Mouse (Mus musculus) hindbrain, embryonic 14.5 days (tissue): ENCODE data around the gene Primpol. TPM values are rescaled to one million over a fixed set of nuclear protein-coding genes. Genes with fewer than 3 reads are reported as not detected.

Experiments used
- ATAC-seq: fragments of 200-750 bp; cut with Nextera tagmentation; 2 replicates; pipeline ENCODE4 v1.8.0; 2017; ENCODE audit warnings: moderate number of reproducible peaks, mild to moderate bottlenecking, moderate TSS enrichment, moderate library complexity; ENCODE audit not compliant: low FRiP score
- DNase-seq: peaks from one replicate; pipeline ENCODE4 v3.0.0-alpha.2; 2015; ENCODE audit warnings: low spot score
- H3K27ac ChIP-seq: fragments of 300-500 bp; sonication (generic); 2 replicates; pipeline ENCODE4 v1.5.1; 2014; ENCODE audit warnings: mild to moderate bottlenecking, moderate library complexity
- H3K27me3 ChIP-seq: fragments of 300-500 bp; sonication (generic); 2 replicates; pipeline ENCODE4 v1.6.1; 2014; ENCODE audit warnings: mild to moderate bottlenecking, low read length, mixed read lengths; ENCODE audit not compliant: control insufficient read depth, insufficient read depth
- H3K36me3 ChIP-seq: fragments of 300-500 bp; sonication (generic); replicated peaks from 2 replicates; pipeline ENCODE4 v1.6.1; 2014; ENCODE audit not compliant: control insufficient read depth, insufficient read depth
- H3K4me1 ChIP-seq: fragments of 300-500 bp; sonication (generic); replicated peaks from 2 replicates; pipeline ENCODE4 v1.6.1; 2014; ENCODE audit warnings: antibody characterized with exemption, low read length, mixed read lengths; ENCODE audit not compliant: control insufficient read depth, insufficient read depth
- H3K4me2 ChIP-seq: fragments of 300-500 bp; sonication (generic); replicated peaks from 2 replicates; pipeline ENCODE4 v1.6.1; 2014; ENCODE audit warnings: mild to moderate bottlenecking, moderate library complexity
- H3K4me3 ChIP-seq: fragments of 300-500 bp; sonication (generic); replicated peaks from 2 replicates; pipeline ENCODE4 v1.5.1; 2014; ENCODE audit warnings: mild to moderate bottlenecking, low read length
- H3K9ac ChIP-seq: fragments of 300-500 bp; sonication (generic); 2 replicates; pipeline ENCODE4 v1.6.1; 2014
- H3K9me3 ChIP-seq: fragments of 300-500 bp; sonication (generic); 2 replicates; pipeline ENCODE4 v1.6.1; 2016; ENCODE audit warnings: low read length; ENCODE audit not compliant: control insufficient read depth
- WGBS: fragments of 180-500 bp; shearing (Covaris S2); extraction: QIAGEN DNeasy Blood & Tissue Kit; methylation state at CpG from one replicate; pipeline ENCODE4 v1.1.7; 2014; 5-methylcytosine and 5-hydroxymethylcytosine counted together
- polyA plus RNA-seq: library from polyadenylated mRNA; unstranded; fragments of >200 nt; fragmentation: Nextera tagmentation; extraction: Ambion mirVana; gene quantifications from 2 replicates; pipeline ENCODE4 v1.2.1, GENCODE M21; 2014

Primpol gene
- 7.5 and 8.6 TPM in 2 replicates for polyA plus RNA-seq

- peak within 1 kb of the TSS; percentile 74 for H3K9ac ChIP-seq
- under 1% methylated on average over 51 of the region's 54 CpGs for WGBS
- peaks cover 26% of the 10 kb centered on the region for H3K4me1 ChIP-seq
Measured at GRCm38 (mm10) chr8:46616879-46617689, at the start of gene Primpol, which contains the start of gene Casp3. Primpol (minus strand) TSS chr8:46617212. Casp3 (plus strand) TSS chr8:46617291.

DNA sequence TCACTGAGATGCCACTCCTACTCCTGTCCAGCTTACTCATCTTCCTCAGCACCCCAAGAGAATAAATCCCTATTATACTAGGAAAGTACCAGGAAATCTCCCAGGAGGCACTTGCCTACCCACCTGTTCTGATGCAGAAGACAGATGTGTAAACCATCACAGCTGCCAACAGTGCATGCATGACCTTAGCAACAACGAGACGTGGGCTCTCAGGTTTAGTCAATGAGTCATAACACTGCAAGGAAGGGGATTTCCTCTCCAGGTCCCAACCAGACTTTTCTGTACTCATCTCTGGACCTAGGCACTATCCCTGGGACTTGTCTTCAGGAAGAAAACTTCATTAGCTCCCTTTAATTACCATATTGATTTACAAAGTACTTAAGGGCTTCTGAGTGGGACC, 38.9 kb upstream of the Primpol start:
- Histone ChIP-seq H3K9ac (no peak overlapping the region), H3K9me3 (no peaks in the 10 kb centered on the region), H3K27me3 (no peaks in the 10 kb centered on the region), H3K4me1 (no peaks in the 10 kb centered on the region), H3K4me3 (no peak overlapping the region), H3K4me2 (no peak overlapping the region), H3K27ac (no peak overlapping the region), H3K36me3 (no peaks in the 10 kb centered on the region)
- WGBS: 93% methylated on average over 2 of the region's 2 CpGs
- ATAC-seq (no peak), DNase-seq (no peak)

More at GRCm38 (mm10) chr8:46616879-46617689, at the start of gene Primpol, which contains the start of gene Casp3:
- Histone ChIP-seq H3K36me3 (no peaks in the 10 kb centered on the region), H3K27ac (peak within 1 kb of the TSS; percentile 93), H3K27me3 (no peaks in the 10 kb centered on the region), H3K9me3 (no peaks in the 10 kb centered on the region), H3K4me3 (peak within 1 kb of the TSS; percentile 51), H3K4me2 (peak within 1 kb of the TSS; percentile 86)
- DNase-seq: peak; percentile 95
- ATAC-seq: peak; percentile 98

- H3K4me2 ChIP-seq: no peak overlapping the region
- H3K9me3 ChIP-seq: no peaks in the 10 kb centered on the region
- no peak overlapping the region for H3K27ac ChIP-seq
- H3K27me3 ChIP-seq: no peaks in the 10 kb centered on the region
- no peak overlapping the region for H3K4me3 ChIP-seq
- no peak for DNase-seq
- H3K4me1 ChIP-seq: no peaks in the 10 kb centered on the region
- no peaks in the 10 kb centered on the region for H3K36me3 ChIP-seq
- H3K9ac ChIP-seq: no peak overlapping the region
- ATAC-seq: no peak
- WGBS: 76% methylated on average over 9 of the region's 9 CpGs
Measured at GRCm38 (mm10) chr8:46651872-46652271, 34.9 kb upstream of the Primpol start.

- ATAC-seq: no peak
- DNase-seq: no peak
- H3K9ac ChIP-seq: no peak overlapping the region
- no peak overlapping the region for H3K4me2 ChIP-seq
- WGBS: 93% methylated on average over 4 of the region's 4 CpGs
- no peaks in the 10 kb centered on the region for H3K4me1 ChIP-seq
- H3K27ac ChIP-seq: no peak overlapping the region
- H3K36me3 ChIP-seq: 0 out of 2 replicates have a peak, but pooled peaks cover 2% of the 10 kb centered on the region
- no peak overlapping the region for H3K4me3 ChIP-seq
- no peaks in the 10 kb centered on the region for H3K27me3 ChIP-seq
- no peaks in the 10 kb centered on the region for H3K9me3 ChIP-seq
Measured at GRCm38 (mm10) chr8:46648421-46648820, 31.4 kb upstream of the Primpol start.

GRCm38 (mm10) chr8:46641272-46641671, 24.3 kb upstream of the Primpol start:
- H3K36me3 ChIP-seq: peaks cover 45% of the 10 kb centered on the region
- ATAC-seq (no peak), DNase-seq (no peak)
- no peak overlapping the region for H3K27ac ChIP-seq
- H3K4me3 ChIP-seq: no peak overlapping the region
- WGBS: 86% methylated on average over 5 of the region's 5 CpGs
- H3K4me1 ChIP-seq: 0 out of 2 replicates have a peak, but pooled peaks cover 4% of the 10 kb centered on the region
- H3K27me3 ChIP-seq: no peaks in the 10 kb centered on the region
- H3K9ac ChIP-seq: no peak overlapping the region
- H3K9me3 ChIP-seq: no peaks in the 10 kb centered on the region
- no peak overlapping the region for H3K4me2 ChIP-seq

DNA sequence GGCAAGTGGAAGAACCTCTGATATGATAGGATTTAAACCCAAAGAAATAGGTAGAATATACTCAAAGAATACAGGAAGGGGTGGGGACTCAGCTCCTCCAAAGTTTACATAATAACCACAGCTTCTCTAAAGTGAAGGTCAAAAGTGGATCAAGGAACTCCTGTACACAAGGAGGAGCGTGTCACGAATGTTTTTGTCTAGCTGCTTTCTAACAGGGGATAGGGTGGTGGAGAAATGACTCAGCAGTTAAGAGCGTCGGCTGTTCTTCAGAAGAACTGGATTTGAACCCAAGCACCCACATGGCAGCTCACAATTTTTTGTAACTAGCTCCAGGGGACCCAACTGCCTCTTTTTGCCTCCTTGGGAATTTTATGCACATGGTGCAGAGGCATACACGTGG, 22.8 kb upstream of the Primpol start:
- Histone ChIP-seq H3K4me1 (0 out of 2 replicates have a peak, but pooled peaks cover 4% of the 10 kb centered on the region), H3K36me3 (peaks cover 60% of the 10 kb centered on the region), H3K9me3 (no peaks in the 10 kb centered on the region), H3K9ac (no peak overlapping the region), H3K27ac (no peak overlapping the region), H3K4me3 (no peak overlapping the region), H3K27me3 (no peaks in the 10 kb centered on the region), H3K4me2 (no peak overlapping the region)
- ATAC-seq (no peak), DNase-seq (no peak)
- WGBS: 90% methylated on average over 5 of the region's 5 CpGs

DNA sequence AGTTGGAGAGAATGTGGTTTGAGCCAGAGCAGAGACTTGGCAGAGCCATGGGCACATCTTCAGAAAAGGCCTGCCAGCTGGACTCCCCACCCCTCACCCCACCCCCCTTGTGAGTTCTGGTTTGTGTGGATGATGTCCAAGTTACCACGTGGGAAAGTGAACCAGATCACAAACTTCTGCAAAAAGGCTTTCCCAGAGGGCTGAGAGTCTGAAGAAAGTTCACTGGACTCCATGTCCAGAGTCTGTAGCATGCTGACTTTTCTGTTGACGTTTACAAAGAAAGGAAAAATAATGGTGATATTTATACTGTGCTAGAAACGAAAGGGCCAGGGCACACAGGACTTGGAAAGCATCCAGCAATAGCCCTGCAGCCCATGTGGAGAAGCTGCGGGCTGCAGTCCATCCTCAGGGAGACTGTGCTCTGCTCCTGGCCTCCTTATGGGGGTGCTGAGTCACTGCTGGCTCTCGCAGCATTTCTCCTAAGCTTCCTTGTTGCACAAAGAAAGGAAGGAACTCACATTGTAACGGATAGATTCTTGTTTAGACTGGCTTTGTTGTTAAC, 22.1 kb upstream of the Primpol start:
- Histone ChIP-seq H3K4me2 (no peak overlapping the region; the same call in 1 of the 2 replicates), H3K9ac (no peak overlapping the region), H3K27ac (no peak overlapping the region), H3K36me3 (peaks cover 67% of the 10 kb centered on the region), H3K27me3 (no peaks in the 10 kb centered on the region), H3K4me1 (0 out of 2 replicates have a peak, but pooled peaks cover 4% of the 10 kb centered on the region), H3K9me3 (no peaks in the 10 kb centered on the region), H3K4me3 (no peak overlapping the region)
- peak; percentile 56 for DNase-seq
- peak; percentile 84; the same call in 1 of the 2 replicates for ATAC-seq
- 60% methylated on average over 6 of the region's 6 CpGs for WGBS

DNA sequence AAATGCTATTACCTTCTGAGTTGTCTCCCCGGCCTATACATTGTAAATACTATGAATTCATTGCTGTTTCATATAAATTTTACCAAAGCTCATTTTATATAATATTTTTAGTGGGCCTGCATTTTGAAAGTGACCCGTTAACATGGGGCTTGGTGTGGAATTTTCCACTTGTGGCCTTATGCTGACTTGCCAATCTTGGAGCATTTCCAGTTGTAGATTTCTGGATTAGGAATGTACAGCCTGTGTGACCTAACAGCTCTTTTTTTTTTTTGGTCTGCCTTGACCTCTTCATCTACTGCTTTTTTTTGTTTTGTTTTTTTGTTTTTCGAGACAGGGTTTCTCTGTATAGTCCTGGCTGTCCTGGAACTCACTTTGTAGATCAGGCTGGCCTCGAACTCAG, 13.9 kb upstream of the Primpol start:
- 94% methylated on average over 4 of the region's 4 CpGs for WGBS
- H3K9me3 ChIP-seq: no peaks in the 10 kb centered on the region
- no peak for DNase-seq
- H3K4me3 ChIP-seq: no peak overlapping the region
- no peak overlapping the region for H3K9ac ChIP-seq
- no peaks in the 10 kb centered on the region for H3K27me3 ChIP-seq
- ATAC-seq: no peak
- H3K27ac ChIP-seq: no peak overlapping the region
- no peaks in the 10 kb centered on the region; the same call in 1 of the 2 replicates for H3K4me1 ChIP-seq
- H3K4me2 ChIP-seq: no peak overlapping the region
- peaks cover 63% of the 10 kb centered on the region for H3K36me3 ChIP-seq

DNA sequence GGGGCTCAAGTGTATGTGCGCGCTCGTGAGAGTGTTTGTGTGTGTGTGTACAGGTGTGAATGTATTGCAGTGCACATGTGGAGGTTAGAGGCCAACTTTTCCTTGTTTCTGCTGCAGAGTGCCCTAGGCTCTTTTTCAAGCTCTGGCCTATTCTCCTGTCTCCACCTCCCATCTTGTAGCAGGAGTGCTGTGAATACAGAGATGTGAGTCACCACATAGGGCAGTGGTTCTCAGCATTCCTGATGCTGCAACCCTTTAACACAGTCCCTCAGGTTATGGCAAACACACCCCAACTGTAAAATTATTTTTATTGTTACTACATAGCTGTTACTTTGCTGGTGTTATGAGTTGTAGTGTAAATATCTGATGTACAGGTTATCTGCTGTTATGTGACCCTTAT, 13.4 kb upstream of the Primpol start:
- DNase-seq: no peak
- Histone ChIP-seq H3K4me3 (no peak overlapping the region), H3K9ac (no peak overlapping the region), H3K36me3 (peaks cover 58% of the 10 kb centered on the region), H3K27me3 (no peaks in the 10 kb centered on the region), H3K4me2 (no peak overlapping the region), H3K27ac (no peak overlapping the region), H3K4me1 (no peaks in the 10 kb centered on the region; the same call in 1 of the 2 replicates), H3K9me3 (no peaks in the 10 kb centered on the region)
- 99% methylated on average over 3 of the region's 3 CpGs for WGBS
- no peak for ATAC-seq
